Mouse (Mus musculus) myocyte (in vitro differentiated cells): ENCODE measurements around the gene Garnl3. TPM values are rescaled to one million over a fixed set of nuclear protein-coding genes. Genes with fewer than 3 reads are reported as not detected.

Source experiments
- H3K27me3 ChIP-seq: one replicate; pipeline ENCODE4 v1.6.1; 2011; ENCODE audit not compliant: control insufficient read depth, insufficient read depth, insufficient read length
- H3K36me3 ChIP-seq: one replicate; pipeline ENCODE4 v1.6.1; 2011; ENCODE audit not compliant: control insufficient read depth, insufficient read depth
- H3K4me2 ChIP-seq: one replicate; pipeline ENCODE4 v1.6.1; 2011; ENCODE audit warnings: low read depth, control low read depth
- H3K4me3 ChIP-seq: one replicate; pipeline ENCODE4 v1.5.1; 2011; ENCODE audit warnings: mild to moderate bottlenecking, control low read depth, moderate library complexity
- H3K79me2 ChIP-seq: one replicate; pipeline ENCODE4 v1.6.1; 2011; ENCODE audit not compliant: control insufficient read depth, insufficient read depth
- H3ac ChIP-seq: one replicate; pipeline ENCODE4 v1.6.1; 2011; ENCODE audit not compliant: control insufficient read depth, insufficient read length
- CEBPB ChIP-seq: IDR thresholded peaks from 2 replicates; pipeline ENCODE4 v1.6.1; 2011; ENCODE audit warnings: mild to moderate bottlenecking, moderate library complexity; ENCODE audit not compliant: poor library complexity, insufficient read depth, severe bottlenecking
- E2F4 ChIP-seq: IDR thresholded peaks from one replicate; pipeline ENCODE4 v1.6.1; 2011; ENCODE audit warnings: mild to moderate bottlenecking, control low read depth, moderate library complexity; ENCODE audit not compliant: insufficient read depth
- MAX ChIP-seq: IDR thresholded peaks from one replicate; pipeline ENCODE4 v1.6.1; 2011; ENCODE audit warnings: low read depth, mild to moderate bottlenecking, control low read depth
- MYOD1 ChIP-seq, 3 experiments: IDR thresholded peaks; one replicate each; pipeline ENCODE4 v1.6.1; 2011; ENCODE audit warnings: control low read depth in 2 of 3, low read depth in 2 of 3, mild to moderate bottlenecking in 2 of 3, moderate library complexity in 1 of 3; ENCODE audit not compliant: insufficient read length in 2 of 3, control insufficient read depth in 1 of 3
- MYOG ChIP-seq, 3 experiments: IDR thresholded peaks; one replicate each; pipeline ENCODE4 v1.6.1; 2011; ENCODE audit warnings: control low read depth in 2 of 3, low read depth in 2 of 3, mild to moderate bottlenecking in 2 of 3; ENCODE audit not compliant: insufficient read length in 2 of 3, control insufficient read depth in 1 of 3, insufficient read depth in 1 of 3
- POLR2A ChIP-seq: IDR thresholded peaks from one replicate; pipeline ENCODE4 v1.6.1; 2011; ENCODE audit warnings: low read depth, mild to moderate bottlenecking, control low read depth, moderate library complexity; ENCODE audit not compliant: insufficient read length
- POLR2AphosphoS2 ChIP-seq: IDR thresholded peaks from one replicate; pipeline ENCODE4 v1.6.1; 2011; ENCODE audit warnings: low read depth, control low read depth; ENCODE audit not compliant: insufficient read length
- REST ChIP-seq: IDR thresholded peaks from one replicate; pipeline ENCODE4 v1.6.1; 2011; ENCODE audit warnings: mild to moderate bottlenecking, control low read depth, moderate library complexity; ENCODE audit not compliant: insufficient read depth, insufficient read length
- SRF ChIP-seq: IDR thresholded peaks from one replicate; pipeline ENCODE4 v1.6.1; 2011; ENCODE audit warnings: low read depth; ENCODE audit not compliant: control insufficient read depth, insufficient read length
- TCF12 ChIP-seq: IDR thresholded peaks from one replicate; pipeline ENCODE4 v1.6.1; 2011; ENCODE audit warnings: mild to moderate bottlenecking, control low read depth; ENCODE audit not compliant: poor library complexity, insufficient read depth, severe bottlenecking
- TCF3 ChIP-seq: IDR thresholded peaks from one replicate; pipeline ENCODE4 v1.6.1; 2011; ENCODE audit warnings: low read depth, control low read depth; ENCODE audit not compliant: insufficient read length
- USF1 ChIP-seq: IDR thresholded peaks from one replicate; pipeline ENCODE4 v1.6.1; 2011; ENCODE audit warnings: low read depth, mild to moderate bottlenecking, control low read depth, moderate library complexity
- polyA plus RNA-seq: library from polyadenylated mRNA; unstranded; fragments of >200 nt; fragmentation: generic; extraction: Trizol; gene quantifications from one replicate; pipeline ENCODE4 v1.2.1, GENCODE M21; 2012; ENCODE audit warnings: missing spikeins

Garnl3 gene
- polyA plus RNA-seq, 1 experiment = 2.1 TPM

DNA sequence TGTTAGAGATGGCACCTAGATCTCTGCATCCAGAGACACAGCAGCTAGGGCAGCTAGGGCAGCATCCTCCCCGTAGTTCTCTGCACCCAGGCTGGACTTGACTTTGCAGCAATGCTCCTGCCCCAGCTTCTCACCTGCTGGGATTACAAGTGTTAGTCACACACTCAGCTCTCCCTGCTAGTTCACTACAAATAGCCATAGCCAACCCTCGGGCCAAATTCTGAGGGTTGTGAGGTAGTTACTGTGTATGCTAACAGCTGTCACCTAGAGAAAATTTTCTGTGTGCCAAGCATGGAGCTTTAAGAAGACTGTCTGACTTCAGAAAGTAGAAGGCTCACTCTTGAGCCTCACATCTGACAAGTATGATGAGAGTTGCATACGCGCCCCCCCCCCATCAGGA, 133.7 kb downstream of the Garnl3 start:
- Histone ChIP-seq H3K4me3 (no peak overlapping the region), H3K36me3 (no peaks in the 10 kb centered on the region), H3K79me2 (no peaks in the 10 kb centered on the region), H3ac (no peak overlapping the region), H3K27me3 (peaks cover 6% of the 10 kb centered on the region), H3K4me2 (no peak overlapping the region)
- TF ChIP-seq MYOG (IDR thresholded peaks at IDR 0.05; ENCODE audit: control insufficient read depth in 1 of 3, insufficient read depth in 1 of 3, insufficient read length in 2 of 3, low read depth in 2 of 3) (no peak), E2F4 (no peak), POLR2A (no peak), SRF (no peak), CEBPB (no peak), REST (no peak), MYOD1 (IDR thresholded peaks at IDR 0.05; ENCODE audit: control insufficient read depth in 1 of 3, insufficient read length in 2 of 3, low read depth in 2 of 3) (no peak), TCF12 (no peak)

DNA sequence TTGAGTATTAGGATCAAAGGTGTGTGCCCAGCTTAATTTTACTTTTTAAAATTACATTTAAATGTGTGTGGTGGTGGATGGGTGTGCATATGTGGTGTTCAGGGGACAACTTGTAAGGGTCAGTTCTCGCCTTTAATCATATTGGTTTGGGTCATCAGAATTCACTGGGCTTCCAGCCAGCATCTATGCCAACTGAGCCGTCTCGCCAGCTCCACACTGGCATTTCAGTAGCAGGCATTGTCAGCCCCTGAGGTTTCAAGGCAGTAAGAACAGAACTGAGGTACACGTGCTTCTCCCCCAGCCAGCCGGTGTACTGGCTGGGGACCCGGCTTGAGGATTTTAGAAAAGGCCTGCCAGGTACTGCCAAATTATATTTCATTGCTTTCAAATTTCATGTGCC, 134.4 kb downstream of the Garnl3 start:
- Histone ChIP-seq H3ac (no peak overlapping the region), H3K79me2 (no peaks in the 10 kb centered on the region), H3K27me3 (no peaks in the 10 kb centered on the region), H3K4me3 (no peak overlapping the region), H3K36me3 (no peaks in the 10 kb centered on the region), H3K4me2 (no peak overlapping the region)
- TF ChIP-seq POLR2A = no peak
- no peak for TF ChIP-seq MYOG (IDR thresholded peaks at IDR 0.05; ENCODE audit: control insufficient read depth in 1 of 3, insufficient read depth in 1 of 3, insufficient read length in 2 of 3, low read depth in 2 of 3)
- TF ChIP-seq TCF12 = no peak
- no peak for TF ChIP-seq POLR2AphosphoS2

DNA sequence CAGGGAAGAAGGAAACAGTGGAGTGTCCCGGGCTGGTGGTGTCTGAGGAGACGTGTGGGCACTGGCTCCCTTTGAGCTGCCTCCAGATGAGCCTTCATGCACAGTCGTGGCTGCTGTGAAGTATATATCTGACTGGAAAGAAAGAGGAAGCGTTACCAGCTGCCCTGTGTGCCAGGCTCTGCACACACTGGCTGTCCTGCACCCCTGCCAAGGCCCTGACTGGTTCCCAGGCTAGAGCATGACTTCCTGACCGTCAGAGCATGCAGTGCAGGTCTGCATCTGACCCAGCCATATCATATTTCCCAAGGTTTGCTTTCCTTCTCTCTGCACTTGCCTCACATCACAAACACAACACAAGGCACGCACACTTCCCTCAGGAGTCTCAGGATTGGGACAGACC, 139.3 kb downstream of the Garnl3 start:
- Histone ChIP-seq H3K79me2 (no peaks in the 10 kb centered on the region), H3ac (no peak overlapping the region), H3K36me3 (no peaks in the 10 kb centered on the region), H3K4me3 (no peak overlapping the region), H3K4me2 (no peak overlapping the region), H3K27me3 (peaks cover under 1% of the 10 kb centered on the region)
- TF ChIP-seq E2F4 (no peak), MAX (no peak), CEBPB (no peak), TCF12 (no peak), POLR2A (no peak), POLR2AphosphoS2 (no peak), MYOD1 (IDR thresholded peaks at IDR 0.05; ENCODE audit: control insufficient read depth in 1 of 3, insufficient read length in 2 of 3, low read depth in 2 of 3) (no peak), TCF3 (no peak), REST (no peak), MYOG (IDR thresholded peaks at IDR 0.05; ENCODE audit: control insufficient read depth in 1 of 3, insufficient read depth in 1 of 3, insufficient read length in 2 of 3, low read depth in 2 of 3) (no peak), USF1 (no peak), SRF (no peak)

DNA sequence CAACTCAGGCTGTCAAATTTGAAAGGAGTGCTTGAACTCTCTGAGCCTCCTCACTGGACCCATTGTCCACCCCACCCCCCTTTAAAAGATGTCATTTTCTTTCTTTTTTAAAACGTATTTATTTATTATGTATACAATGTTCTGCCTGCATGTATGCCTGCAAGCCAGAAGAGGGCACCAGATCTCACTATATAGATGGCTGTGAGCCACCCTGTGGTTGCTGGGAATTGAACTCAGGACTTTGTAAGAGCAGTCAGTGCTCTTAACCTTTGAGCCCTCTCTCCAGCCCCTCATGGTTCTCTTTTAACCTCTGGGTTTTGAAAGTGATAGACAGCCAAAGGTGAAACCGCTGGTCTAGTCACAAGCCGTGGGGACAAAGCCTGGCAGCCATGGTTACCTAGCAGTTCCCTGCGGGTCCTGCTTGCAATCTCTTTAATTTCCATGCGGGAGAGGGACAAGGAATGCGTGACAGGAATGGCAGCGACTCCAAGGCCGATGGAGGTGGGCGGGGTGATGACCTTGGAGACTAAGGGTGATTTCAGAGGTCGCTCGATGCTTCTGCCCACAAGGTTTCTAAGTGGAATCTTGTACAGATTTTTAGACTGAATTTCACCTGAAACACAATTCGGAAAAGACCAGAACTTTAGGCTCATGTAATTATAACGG, 141.2 kb downstream of the Garnl3 start:
- H3K36me3 ChIP-seq = no peaks in the 10 kb centered on the region
- peaks cover 18% of the 10 kb centered on the region for H3K27me3 ChIP-seq
- TF ChIP-seq REST = no peak
- no peak for TF ChIP-seq POLR2AphosphoS2
- no peak for TF ChIP-seq CEBPB
- no peak for TF ChIP-seq USF1
- TF ChIP-seq SRF = no peak
- TF ChIP-seq MYOD1 (IDR thresholded peaks at IDR 0.05; ENCODE audit: control insufficient read depth in 1 of 3, insufficient read length in 2 of 3, low read depth in 2 of 3) = no peak
- no peak for TF ChIP-seq POLR2A
- H3K79me2 ChIP-seq = no peaks in the 10 kb centered on the region
- H3ac ChIP-seq = no peak overlapping the region
- no peak overlapping the region for H3K4me3 ChIP-seq
- H3K4me2 ChIP-seq = no peak overlapping the region

DNA sequence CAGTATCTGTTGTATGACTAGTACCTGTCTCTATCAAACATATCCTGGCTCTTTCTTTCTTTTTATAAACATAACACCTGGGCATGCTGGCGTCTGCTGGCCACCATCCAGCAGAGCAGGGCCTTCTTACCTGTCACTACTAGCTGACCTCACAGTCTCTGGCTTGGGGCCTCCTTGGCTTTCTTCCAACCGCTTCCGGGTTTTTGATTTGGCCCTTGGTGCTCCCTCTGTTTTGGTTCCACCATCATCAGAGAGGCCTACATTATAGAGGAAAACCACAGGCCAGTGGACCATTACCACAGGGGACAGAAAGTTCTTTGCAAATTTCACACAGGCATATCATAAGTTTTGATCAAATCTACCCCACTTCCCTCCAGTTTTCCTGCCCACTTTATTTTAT, 142.1 kb downstream of the Garnl3 start:
- Histone ChIP-seq H3K36me3 (no peaks in the 10 kb centered on the region), H3K4me2 (no peak overlapping the region), H3ac (no peak overlapping the region), H3K79me2 (no peaks in the 10 kb centered on the region), H3K27me3 (peaks cover 22% of the 10 kb centered on the region), H3K4me3 (no peak overlapping the region)
- no peak for TF ChIP-seq SRF
- no peak for TF ChIP-seq REST
- no peak for TF ChIP-seq MAX
- no peak for TF ChIP-seq TCF12
- no peak for TF ChIP-seq POLR2A
- TF ChIP-seq E2F4 = no peak
- TF ChIP-seq USF1 = no peak
